Mouse (Mus musculus) spleen, postnatal 10 days (tissue): ENCODE measurements around the gene Ceacam9.
"Not testable (repeated sequence)": the region's sequence is repeated elsewhere in the genome, so short reads cannot be mapped to it uniquely, and the experiment has no call there.

Experiments used
- DNase-seq, 2 experiments: peaks; one replicate each; pipeline ENCODE4 v3.0.0; 2021 to 2022; ENCODE audit warnings: low spot score in 2 of 2

Gene Ceacam9

GRCm38 (mm10) chr7:16721629-16722028 is at the start of gene Ceacam9:
Gene Ceacam9 (plus strand): TSS chr7:16721929.
- no peak for DNase-seq

GRCm38 (mm10) chr7:16673823-16674222 is 47.9 kb upstream of the Ceacam9 start:
- no peak for DNase-seq

DNA sequence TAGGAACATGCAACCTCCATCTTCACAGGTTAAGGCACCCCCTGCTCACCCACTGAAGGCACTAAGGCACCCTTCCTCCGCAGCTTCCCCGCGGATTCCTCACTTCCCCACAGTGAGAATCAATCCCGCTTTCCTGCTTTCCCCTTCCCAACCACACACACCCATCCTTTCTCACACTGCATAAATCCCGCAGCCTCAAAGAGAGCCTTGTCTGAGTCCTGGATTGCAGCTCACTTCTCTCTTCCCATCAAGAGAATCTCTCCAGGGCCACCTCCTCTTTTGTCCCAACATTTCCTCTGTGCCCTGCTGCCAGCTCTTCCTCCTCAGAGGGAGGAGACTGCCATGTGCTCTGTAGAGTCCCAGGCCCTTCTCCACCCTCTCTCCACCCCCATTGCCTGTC is 47.0 kb upstream of the Ceacam9 start:
- not testable (repeated sequence) for DNase-seq

DNA sequence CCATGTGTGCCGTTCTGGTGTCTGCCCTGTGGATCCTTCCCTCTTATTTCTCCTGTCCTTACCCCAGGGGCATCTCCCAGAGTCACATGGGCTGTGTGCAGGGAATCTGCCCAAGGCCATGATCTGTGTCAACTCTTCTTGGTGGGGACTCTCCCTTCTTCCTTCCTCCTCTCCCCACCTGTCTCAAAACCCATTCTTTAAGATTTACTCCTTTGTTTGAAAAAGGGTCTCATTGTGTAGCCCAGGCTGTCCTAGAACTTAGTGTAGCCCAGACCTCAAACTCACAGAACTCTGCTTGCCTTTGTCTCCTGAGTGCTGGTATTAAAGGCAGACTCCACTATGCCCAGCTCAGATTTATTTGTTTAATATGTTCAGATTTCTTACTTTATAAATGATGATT is 46.1 kb upstream of the Ceacam9 start, which contains the start of gene Ceacam15:
TSS of gene Ceacam15 (minus strand) at position 101 of the 400 bp plus-strand sequence.
- DNase-seq: no peak

DNA sequence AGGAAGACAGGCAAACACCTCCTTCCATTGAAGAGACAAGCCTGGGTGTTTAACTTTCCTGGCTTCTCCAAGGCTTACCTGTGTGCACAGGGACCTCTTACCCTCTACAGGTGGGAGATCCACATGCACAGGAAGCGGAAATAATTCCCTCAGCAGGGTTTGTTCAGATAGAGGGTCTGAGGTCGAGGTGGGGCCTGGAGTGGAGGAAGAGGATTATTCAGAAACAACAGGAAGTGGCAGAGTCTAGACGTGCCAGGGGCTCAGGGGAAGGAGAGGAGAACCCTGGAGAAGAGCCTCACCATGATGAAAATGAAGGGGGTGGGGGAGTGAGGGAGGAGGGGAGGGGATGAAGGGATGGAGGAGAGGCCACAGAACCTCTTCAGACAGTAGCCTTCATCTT is 41.5 kb upstream of the Ceacam9 start:
- DNase-seq: not testable (repeated sequence)

DNA sequence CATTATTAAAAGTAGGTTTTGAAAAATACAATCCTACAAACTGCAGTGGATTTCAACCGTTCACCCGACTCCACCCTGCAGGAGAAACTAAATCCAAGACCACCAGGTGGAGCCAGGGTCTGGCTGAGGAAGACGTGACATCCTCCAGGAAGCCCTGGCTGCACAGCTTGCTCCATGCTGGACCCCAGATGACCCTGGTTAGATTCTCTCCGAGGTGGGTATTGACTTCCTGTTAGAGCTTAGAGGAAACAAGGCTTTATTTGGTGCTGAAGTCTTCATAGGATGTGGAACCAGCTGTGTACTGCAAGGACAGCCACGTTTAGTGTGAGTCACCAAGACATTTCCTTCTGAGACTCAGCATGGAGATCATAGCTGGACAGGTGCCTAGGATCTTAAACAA is 32.5 kb upstream of the Ceacam9 start:
- DNase-seq: no peak

DNA sequence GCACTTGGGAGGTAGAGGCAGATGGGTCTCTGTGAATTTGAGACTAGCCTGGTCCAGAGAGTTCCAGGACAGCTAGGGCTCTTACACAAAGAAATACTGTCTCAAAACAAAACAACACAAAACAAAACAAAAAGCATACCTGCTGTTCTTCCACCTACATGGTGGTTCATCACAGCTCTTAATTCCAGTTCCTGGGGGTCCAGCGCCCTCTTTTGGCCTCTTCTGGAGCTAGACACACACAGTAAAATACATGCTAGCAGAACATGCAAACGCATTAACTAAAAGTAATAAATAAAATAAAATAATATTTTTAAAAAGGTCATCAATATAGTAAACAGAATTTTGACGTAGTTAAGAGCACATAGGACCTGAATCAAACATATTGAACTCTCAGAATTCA is 26.7 kb upstream of the Ceacam9 start:
- DNase-seq: peak in 1 of 2 experiments; percentile 59

DNA sequence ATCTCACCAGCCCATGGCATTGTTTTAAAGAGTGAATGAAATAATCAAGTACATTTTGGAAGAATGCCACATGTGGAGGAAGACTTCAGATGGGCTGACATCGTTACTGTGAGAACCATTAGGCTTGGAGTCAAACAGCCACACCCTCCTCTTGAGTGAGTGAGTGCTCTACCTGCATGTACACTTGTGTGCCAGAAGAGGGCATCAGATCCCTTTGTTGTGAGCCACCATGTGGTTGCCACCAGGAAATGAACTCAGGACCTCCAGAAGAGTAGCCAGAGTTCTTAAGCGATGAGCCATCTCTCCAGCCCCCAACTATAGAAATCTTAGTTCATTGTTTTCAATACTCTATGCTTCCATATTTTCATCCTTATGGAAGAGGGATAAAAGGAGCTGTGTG is 22.7 kb upstream of the Ceacam9 start:
- no peak for DNase-seq

GRCm38 (mm10) chr7:16700583-16700982 is 21.1 kb upstream of the Ceacam9 start:
- DNase-seq: no peak

- DNase-seq: no peak
These were observed 15.3 kb upstream of the Ceacam9 start for GRCm38 (mm10) chr7:16706385-16706784.

DNA sequence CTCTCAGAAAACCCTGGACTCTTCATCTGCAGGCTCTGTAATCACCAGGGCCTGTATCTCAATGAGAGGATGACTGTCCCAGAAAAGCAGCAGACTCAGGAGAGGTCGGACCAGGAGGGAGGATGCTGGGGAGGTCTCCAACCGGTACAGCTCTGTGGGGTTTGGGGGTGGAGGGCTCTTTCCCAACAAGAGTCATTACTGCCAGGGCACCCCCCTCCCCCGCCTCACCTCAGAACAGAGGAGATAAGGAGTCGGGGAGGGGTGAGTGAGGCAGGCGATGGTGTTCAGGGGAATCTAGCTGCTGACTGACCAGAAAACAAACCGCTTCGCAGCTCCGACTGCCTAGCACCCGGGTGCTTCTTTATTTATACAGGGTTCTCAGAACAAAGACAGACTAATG is 13.5 kb upstream of the Ceacam9 start:
- DNase-seq: no peak

DNA sequence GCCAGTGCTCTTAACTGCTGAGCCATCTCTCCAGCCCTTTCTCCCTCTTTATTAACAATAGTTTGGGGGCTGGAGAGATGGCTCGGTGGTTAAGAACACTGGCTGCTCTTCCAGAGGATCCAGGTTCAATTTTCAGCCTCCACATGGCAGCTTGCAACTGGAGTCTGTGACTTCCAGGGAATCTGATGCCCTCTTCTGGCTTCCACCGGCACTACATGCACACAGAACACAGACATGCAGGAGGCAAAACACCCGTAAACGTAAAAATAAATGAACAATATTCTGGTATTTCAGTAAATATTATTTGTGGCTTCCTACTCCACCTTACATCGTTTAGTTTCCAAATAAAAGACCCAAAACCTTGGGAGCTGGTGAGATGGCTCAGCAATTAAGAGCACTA is 11.1 kb upstream of the Ceacam9 start:
- no peak for DNase-seq

GRCm38 (mm10) chr7:16712633-16713415 is 8.9 kb upstream of the Ceacam9 start:
- no peak for DNase-seq

- DNase-seq: not testable (repeated sequence)
These were observed 5.1 kb upstream of the Ceacam9 start for GRCm38 (mm10) chr7:16716456-16717152.

DNA sequence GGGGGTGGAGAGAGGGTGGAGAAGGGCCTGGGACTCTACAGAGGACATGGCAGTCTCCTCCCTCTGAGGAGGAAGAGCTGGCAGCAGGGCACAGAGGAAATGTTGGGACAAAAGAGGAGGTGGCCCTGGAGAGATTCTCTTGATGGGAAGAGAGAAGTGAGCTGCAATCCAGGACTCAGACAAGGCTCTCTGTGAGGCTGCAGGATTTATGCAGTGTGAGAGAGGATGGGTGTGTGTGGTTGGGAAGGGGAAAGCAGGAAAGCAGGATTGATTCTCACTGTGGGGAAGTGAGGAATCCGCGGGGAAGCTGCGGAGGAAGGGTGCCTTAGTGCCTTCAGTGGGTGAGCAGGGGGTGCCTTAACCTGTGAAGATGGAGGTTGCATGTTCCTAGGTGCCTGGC is 761 bp downstream of the Ceacam9 start:
- DNase-seq: not testable (repeated sequence)

DNA sequence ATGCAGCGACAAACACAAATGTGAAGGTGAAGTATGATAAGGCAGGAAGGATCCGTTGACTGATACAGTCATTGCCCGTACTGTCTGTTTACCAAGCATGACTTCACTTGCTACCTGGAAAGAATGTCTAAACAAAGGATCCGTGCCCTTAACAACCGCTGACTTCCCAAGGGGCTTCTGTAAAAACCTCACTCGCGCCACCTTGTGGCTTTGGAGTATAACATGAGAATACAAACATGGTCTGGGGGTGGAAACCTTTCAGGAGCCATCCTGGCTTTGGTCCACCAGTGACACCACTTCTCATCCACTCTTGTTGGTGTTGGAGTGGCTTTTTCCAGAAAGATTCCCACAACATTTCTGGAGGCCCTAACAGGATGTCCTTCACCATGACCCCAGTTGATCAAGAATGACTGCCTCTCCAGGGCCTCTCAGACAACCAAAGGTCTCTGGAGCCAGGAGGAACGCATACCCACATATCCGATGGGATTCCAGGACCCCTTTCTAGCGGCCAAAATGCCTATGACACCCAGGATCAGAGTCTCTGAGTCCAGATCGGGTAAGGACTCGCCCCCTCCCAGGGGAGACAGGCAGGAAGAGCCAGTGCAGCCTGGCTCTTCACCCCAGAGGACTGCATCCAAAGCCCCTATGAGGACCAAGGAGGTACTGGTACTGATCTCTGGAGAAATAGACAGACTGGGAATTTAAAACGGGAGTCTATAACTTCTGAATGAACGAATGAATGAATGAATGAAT is 7.0 kb downstream of the Ceacam9 start:
- DNase-seq: peak; percentile 48 to 84

DNA sequence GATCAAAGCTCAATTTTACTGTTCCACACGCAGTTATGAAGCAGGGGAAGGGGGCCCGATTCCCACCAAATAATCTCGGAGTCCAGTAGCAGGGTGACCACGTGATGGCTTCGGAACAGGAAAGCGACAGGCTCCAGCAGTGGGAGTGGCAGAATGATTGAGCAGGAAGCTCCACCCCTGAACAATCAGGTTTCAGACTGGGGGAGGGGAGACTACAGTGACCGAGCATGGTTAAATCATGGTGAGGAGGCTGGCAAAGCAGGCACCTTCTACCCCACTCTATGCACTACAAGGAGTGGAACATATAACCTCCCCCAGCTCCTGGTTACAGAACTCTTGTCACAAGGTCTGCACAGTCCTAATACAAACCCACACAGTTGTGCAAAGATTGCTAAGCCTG is 7.8 kb downstream of the Ceacam9 start:
- DNase-seq: not testable (repeated sequence)

- DNase-seq: no peak
These were observed 9.1 kb downstream of the Ceacam9 start for GRCm38 (mm10) chr7:16730791-16731190.

GRCm38 (mm10) chr7:16731893-16732422 is 10.2 kb downstream of the Ceacam9 start:
- no peak for DNase-seq

DNA sequence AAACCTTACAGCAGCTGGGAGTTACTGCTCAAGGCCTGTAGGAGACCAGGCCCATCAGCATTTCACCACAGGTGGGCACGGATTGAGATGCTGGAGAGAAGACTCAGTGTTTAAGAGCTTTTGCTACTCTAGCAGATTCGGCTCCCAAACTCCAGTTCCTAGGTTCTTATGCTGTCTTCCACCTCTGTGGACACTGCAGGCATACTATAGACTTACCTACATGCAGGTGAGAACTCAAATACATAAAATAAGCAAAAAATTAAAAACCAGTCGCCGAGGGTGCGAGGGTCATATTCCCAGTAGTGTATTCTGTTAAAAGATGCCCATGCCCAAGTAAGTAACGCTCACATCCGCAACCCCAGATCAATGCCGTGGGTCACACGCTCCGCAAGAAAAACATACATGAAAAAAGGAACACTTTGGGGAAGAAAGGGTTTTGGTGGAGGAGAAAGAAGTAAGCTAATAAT is 15.9 kb downstream of the Ceacam9 start:
- DNase-seq: no peak

DNA sequence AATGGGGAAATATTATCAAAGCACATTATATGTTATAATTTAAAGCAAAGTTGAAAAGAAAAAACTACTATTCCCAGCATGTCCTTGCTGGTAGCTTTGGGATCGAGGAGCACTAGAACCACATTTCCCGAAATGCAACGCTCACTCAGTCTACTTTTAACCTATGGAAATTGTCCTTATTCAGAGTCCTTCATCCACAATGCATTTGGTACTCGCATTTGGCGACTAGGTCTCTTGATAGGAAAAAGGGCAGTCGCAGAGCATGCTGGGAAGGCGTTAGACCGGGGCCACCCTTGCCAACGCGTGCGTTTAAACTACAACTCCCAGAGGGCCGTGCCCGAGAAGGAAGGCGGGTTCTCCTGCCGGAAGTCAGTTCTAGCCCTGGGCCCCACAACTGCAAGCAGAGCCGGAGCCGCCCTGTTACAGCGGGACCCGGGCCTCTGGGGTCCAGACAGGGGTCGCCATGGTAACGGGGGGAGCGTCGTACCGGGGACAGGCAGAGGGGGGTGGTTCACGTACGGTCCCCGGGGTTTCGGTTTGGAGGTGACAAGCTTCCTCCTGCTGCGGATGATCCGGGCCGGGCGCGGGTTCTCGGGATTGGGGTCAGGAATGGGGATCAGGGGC is 16.5 kb downstream of the Ceacam9 start, which contains the start of gene Ap2s1:
TSS of gene Ap2s1 (plus strand) at position 338 of the 624 bp plus-strand sequence.
- peak; percentile 93 to 98 for DNase-seq
